ENCODE assay signal across 7 mouse cellular contexts in genomic region chr16:87698692-87699305, GRCm38 (mm10). TPM values are rescaled to one million over a fixed set of nuclear protein-coding genes. Genes with fewer than 3 reads are reported as not detected.
DNase-seq lines count a peak whose midpoint lies in the region; ATAC-seq and TF ChIP-seq lines count a peak whose summit lies in the region.

Bach1 (plus strand) TSS chr16:87698945.

- peak within 1 kb of the TSS; percentile 97 for H3K27ac ChIP-seq in embryonic facial prominence, embryonic 10.5 days (replicated peaks)
- H3K27ac ChIP-seq in limb, embryonic 12.5 days = peak within 1 kb of the TSS; percentile 90
- H3K27ac ChIP-seq in midbrain, embryonic 15.5 days = peak within 1 kb of the TSS; percentile 82
- peak within 1 kb of the TSS; percentile 80 for H3K27ac ChIP-seq in spleen, adult 2 months (ENCODE audit: insufficient read depth, low read length)

- H3K36me3 ChIP-seq in embryonic facial prominence, embryonic 10.5 days (replicated peaks) = no peaks in the 10 kb centered on the region
- H3K36me3 ChIP-seq in limb, embryonic 12.5 days = no peaks in the 10 kb centered on the region
- H3K36me3 ChIP-seq in midbrain, embryonic 15.5 days (replicated peaks) = no peaks in the 10 kb centered on the region
- no peaks in the 10 kb centered on the region for H3K36me3 ChIP-seq in spleen, adult 2 months (ENCODE audit: control insufficient read depth, insufficient read depth, low read length)

- peak within 1 kb of the TSS; percentile 92 for H3K9ac ChIP-seq in limb, embryonic 12.5 days (replicated peaks)
- peak within 1 kb of the TSS; percentile 63 for H3K9ac ChIP-seq in midbrain, embryonic 15.5 days

- peak within 1 kb of the TSS; percentile 76 for H3K4me2 ChIP-seq in limb, embryonic 12.5 days
- peak within 1 kb of the TSS; percentile 79 for H3K4me2 ChIP-seq in midbrain, embryonic 15.5 days

- no peaks in the 10 kb centered on the region for H3K9me3 ChIP-seq in embryonic facial prominence, embryonic 10.5 days
- H3K9me3 ChIP-seq in limb, embryonic 12.5 days = no peaks in the 10 kb centered on the region
- H3K9me3 ChIP-seq in midbrain, embryonic 15.5 days = no peaks in the 10 kb centered on the region

- peak; percentile 66 for ATAC-seq in granulocyte monocyte progenitor cell, adult 5-6 weeks (replicated peaks; ENCODE audit: poor library complexity, severe bottlenecking)
- peak; percentile 90 for ATAC-seq in limb, embryonic 12.5 days (ENCODE audit: insufficient number of reproducible peaks, insufficient read depth, low FRiP score, low TSS enrichment, low read depth)
- ATAC-seq in midbrain, embryonic 15.5 days (replicated peaks) = peak; percentile 93

- WGBS in embryonic facial prominence, embryonic 10.5 days = under 1% methylated on average over 83 of the region's 84 CpGs
- under 1% methylated on average over 84 of the region's 84 CpGs for WGBS in limb, embryonic 12.5 days
- under 1% methylated on average over 82 of the region's 84 CpGs for WGBS in midbrain, embryonic 15.5 days
- under 1% methylated on average over 81 of the region's 84 CpGs for WGBS in spleen, adult 2 months

- peak within 1 kb of the TSS; percentile 93 for H3K4me3 ChIP-seq in embryonic facial prominence, embryonic 10.5 days
- H3K4me3 ChIP-seq in limb, embryonic 12.5 days (replicated peaks) = peak within 1 kb of the TSS; percentile 87
- peak within 1 kb of the TSS; percentile 58 for H3K4me3 ChIP-seq in midbrain, embryonic 15.5 days
- H3K4me3 ChIP-seq in spleen, adult 2 months (ENCODE audit: extremely low read depth, insufficient read depth, insufficient read length) = peak within 1 kb of the TSS; percentile 80

- peaks cover 39% of the 10 kb centered on the region for H3K4me1 ChIP-seq in embryonic facial prominence, embryonic 10.5 days
- H3K4me1 ChIP-seq in limb, embryonic 12.5 days (replicated peaks) = peaks cover 26% of the 10 kb centered on the region
- H3K4me1 ChIP-seq in midbrain, embryonic 15.5 days = peaks cover 36% of the 10 kb centered on the region
- peaks cover 3% of the 10 kb centered on the region for H3K4me1 ChIP-seq in spleen, adult 2 months (ENCODE audit: control insufficient read depth, insufficient read depth, insufficient read length)

- no peak for TF ChIP-seq CTCF in spleen, adult 2 months (IDR thresholded peaks at IDR 0.05; ENCODE audit: extremely low read depth, insufficient read depth, insufficient read length, insufficient replicate concordance)

- peaks cover 9% of the 10 kb centered on the region; the same call in 1 of the 2 replicates for H3K27me3 ChIP-seq in embryonic facial prominence, embryonic 10.5 days (replicated peaks; ENCODE audit: low read depth, poor library complexity, severe bottlenecking)
- H3K27me3 ChIP-seq in limb, embryonic 12.5 days = peaks cover 4% of the 10 kb centered on the region; the same call in 1 of the 2 replicates
- H3K27me3 ChIP-seq in midbrain, embryonic 15.5 days (replicated peaks) = no peaks in the 10 kb centered on the region
- H3K27me3 ChIP-seq in spleen, adult 2 months (ENCODE audit: control insufficient read depth, insufficient read depth, low read length) = no peaks in the 10 kb centered on the region

- peak; percentile 98 for DNase-seq in adrenal gland, postnatal 14 days
- peak; percentile 99 for DNase-seq in embryonic facial prominence, embryonic 10.5 days (ENCODE audit: low spot score)
- DNase-seq in kidney, adult 11 months = peak; percentile 90
- peak; percentile 84 to 94 for DNase-seq in spleen, adult 2 months (ENCODE audit: low read depth in 1 of 2, low spot score in 2 of 2)

- peak; percentile 87 for TF ChIP-seq POLR2A in spleen, adult 2 months (IDR thresholded peaks at IDR 0.05; ENCODE audit: low read depth, low read length)

RNA-seq across cellular contexts. Expression of gene Bach1, which starts in this region (rescaled TPM):
- total RNA-seq in adrenal gland, postnatal 14 days (2021) = 21.5 and 23.5 TPM in 2 replicates
- polyA plus RNA-seq in embryonic facial prominence, embryonic 10.5 days (2016; fragmentation: Nextera tagmentation; extraction: Ambion mirVana) = 14.1 and 14.4 TPM in 2 replicates
- 15.2 and 20.2 TPM in 2 replicates for total RNA-seq in granulocyte monocyte progenitor cell, adult 5-6 weeks (2014; fragmentation: Nextera tagmentation)
- 29.6 and 29.8 TPM in 2 replicates for total RNA-seq in granulocyte monocyte progenitor cell, adult 5-6 weeks (2017)
- polyA plus RNA-seq in limb, embryonic 12.5 days (2016; fragmentation: Nextera tagmentation; extraction: Ambion mirVana) = 19.4 and 20.4 TPM in 2 replicates
- 21.3 and 22.0 TPM in 2 replicates for polyA plus RNA-seq in midbrain, embryonic 15.5 days (2015; fragmentation: Nextera tagmentation; extraction: Ambion mirVana)
- 7.6 and 8.8 TPM in 2 replicates for polyA plus RNA-seq in spleen, adult 2 months (2012; rRNA removed)

Comparison
In these comparisons a context has a peak if more than half of its experiments do, and no peak if none do; other contexts are left out.
1. Peak in every context shown above with its lines: DNase-seq, ATAC-seq, H3K4me3 ChIP-seq and H3K27ac ChIP-seq.